Mouse (Mus musculus) intestine, embryonic 16.5 days (tissue): ENCODE results near the gene Prkag3. TPM values are rescaled to one million over a fixed set of nuclear protein-coding genes. Genes with fewer than 3 reads are reported as not detected.

Experiments used
- ATAC-seq: fragments of 200-750 bp; cut with Nextera tagmentation; 2 replicates; pipeline ENCODE4 v1.8.0; 2017; ENCODE audit warnings: moderate TSS enrichment, moderate library complexity
- H3K27ac ChIP-seq: fragments of 300-500 bp; sonication (generic); 2 replicates; pipeline ENCODE4 v1.5.1; 2014; ENCODE audit warnings: mild to moderate bottlenecking, low read length
- H3K27me3 ChIP-seq: fragments of 300-500 bp; sonication (generic); replicated peaks from 2 replicates; pipeline ENCODE4 v1.6.1; 2014; ENCODE audit warnings: low read length, control low read depth, mixed read lengths; ENCODE audit not compliant: control insufficient read depth, insufficient read depth
- H3K36me3 ChIP-seq: fragments of 300-500 bp; sonication (generic); 2 replicates; pipeline ENCODE4 v1.6.1; 2014; ENCODE audit warnings: low read length, control low read depth; ENCODE audit not compliant: control insufficient read depth, insufficient read depth
- H3K4me1 ChIP-seq: fragments of 300-500 bp; sonication (generic); 2 replicates; pipeline ENCODE4 v1.6.1; 2014; ENCODE audit warnings: low read length, control low read depth, mixed read lengths; ENCODE audit not compliant: control insufficient read depth, insufficient read depth
- H3K4me2 ChIP-seq: fragments of 300-500 bp; sonication (generic); 2 replicates; pipeline ENCODE4 v1.6.1; 2014; ENCODE audit warnings: low read depth, low read length, control low read depth
- H3K4me3 ChIP-seq: fragments of 300-500 bp; sonication (generic); 2 replicates; pipeline ENCODE4 v1.5.1; 2014; ENCODE audit warnings: mild to moderate bottlenecking, low read length
- H3K9ac ChIP-seq: fragments of 300-500 bp; sonication (generic); 2 replicates; pipeline ENCODE4 v1.6.1; 2014; ENCODE audit warnings: low read depth, low read length
- H3K9me3 ChIP-seq: fragments of 300-500 bp; sonication (generic); 2 replicates; pipeline ENCODE4 v1.6.1; 2016; ENCODE audit warnings: low read length, control low read depth; ENCODE audit not compliant: control insufficient read depth
- WGBS: fragments of 180-500 bp; shearing (Covaris S2); extraction: QIAGEN DNeasy Blood & Tissue Kit; methylation state at CpG from one replicate; pipeline ENCODE4 v1.1.7; 2014; 5-methylcytosine and 5-hydroxymethylcytosine counted together
- polyA plus RNA-seq: library from polyadenylated mRNA; unstranded; fragments of >200 nt; fragmentation: Nextera tagmentation; extraction: Ambion mirVana; gene quantifications from 2 replicates; pipeline ENCODE4 v1.2.1, GENCODE M21; 2015

Prkag3 gene
- polyA plus RNA-seq, 1 experiment from 2014 or later, result 0.17 TPM

DNA sequence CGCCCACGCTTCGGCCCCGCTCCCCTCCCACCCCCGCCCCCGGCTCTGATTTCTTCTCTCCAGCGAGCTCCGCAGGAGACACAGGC lies 22.7 kb upstream of the Prkag3 start, which contains the start of gene Wnt6:
Gene Wnt6 (plus strand): TSS at position 48 of the 86 bp plus-strand sequence.
- no peak within 1 kb of the TSS for H3K27ac ChIP-seq
- H3K9me3 ChIP-seq, result no peaks in the 10 kb centered on the region
- ATAC-seq, result no peak
- 0% methylated on average over 4 of the region's 8 CpGs for WGBS
- H3K27me3 ChIP-seq, result peaks cover 59% of the 10 kb centered on the region
- H3K4me1 ChIP-seq, result peaks cover 21% of the 10 kb centered on the region; the same call in 1 of the 2 replicates
- peak within 1 kb of the TSS; percentile 52 for H3K4me3 ChIP-seq
- peak within 1 kb of the TSS; percentile 54 for H3K9ac ChIP-seq
- no peaks in the 10 kb centered on the region for H3K36me3 ChIP-seq
- peak within 1 kb of the TSS; percentile 94 for H3K4me2 ChIP-seq

DNA sequence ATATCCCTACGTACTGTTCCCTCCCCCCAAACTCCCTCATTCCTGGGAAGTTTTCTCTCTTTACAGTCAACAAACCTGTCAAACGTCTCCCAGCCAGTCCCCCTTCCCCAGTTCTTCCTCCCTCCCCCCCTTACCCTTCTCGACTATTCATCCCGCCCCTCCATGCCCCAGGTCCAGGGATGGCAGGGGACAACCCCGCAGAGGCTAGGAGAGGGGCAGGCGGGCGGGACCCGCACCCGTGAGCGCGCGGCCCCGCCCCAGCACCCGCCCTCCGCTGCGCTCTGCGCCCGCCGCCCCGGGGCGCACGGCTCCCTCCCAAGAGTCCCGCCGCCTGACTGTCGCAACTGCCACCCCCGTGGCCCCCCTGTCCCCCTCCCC lies 22.4 kb upstream of the Prkag3 start:
- ATAC-seq, result no peak
- Histone ChIP-seq H3K27ac (no peak overlapping the region), H3K4me1 (peaks cover 21% of the 10 kb centered on the region; the same call in 1 of the 2 replicates), H3K36me3 (no peaks in the 10 kb centered on the region), H3K4me2 (peak overlapping the region; percentile 94), H3K9me3 (no peaks in the 10 kb centered on the region), H3K9ac (peak overlapping the region; percentile 54; the same call in 1 of the 2 replicates), H3K27me3 (peaks cover 59% of the 10 kb centered on the region), H3K4me3 (peak overlapping the region; percentile 52)
- 2% methylated on average over 25 of the region's 26 CpGs for WGBS

DNA sequence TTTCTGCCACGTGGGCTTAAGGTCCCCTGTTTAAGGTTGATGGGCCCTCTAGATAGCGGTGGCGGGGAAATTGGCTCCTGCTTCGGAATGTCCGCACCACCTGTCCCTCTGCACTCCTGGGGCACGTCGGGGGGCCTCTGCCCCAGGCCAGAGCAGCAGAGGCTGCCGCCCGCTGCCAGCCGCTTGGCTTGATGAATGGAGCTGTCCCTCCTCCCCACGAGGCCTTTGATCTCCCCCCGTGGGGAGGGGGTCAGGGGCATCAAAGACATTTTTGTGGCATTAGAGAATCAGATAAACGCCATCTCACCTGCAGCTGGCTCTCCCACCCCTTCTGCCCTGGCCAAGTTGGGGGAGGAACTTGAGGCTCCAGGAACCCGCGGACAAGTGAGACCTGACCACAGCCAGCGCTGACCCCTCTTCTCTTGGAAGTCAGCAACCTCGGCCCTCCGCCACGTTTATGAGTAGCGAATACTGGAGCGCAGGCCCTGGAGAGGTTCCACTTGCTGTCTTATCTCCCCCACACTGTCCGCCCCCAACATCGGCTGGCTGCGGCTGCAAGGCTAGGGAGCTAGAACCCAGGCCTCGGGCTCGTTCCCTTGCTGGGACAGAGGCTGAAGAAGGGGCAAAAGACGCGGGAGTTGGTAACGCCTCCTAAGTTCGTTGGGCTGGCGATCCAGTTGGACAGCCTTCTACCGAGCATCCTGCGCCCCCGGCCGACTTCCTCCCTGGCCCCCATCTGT lies 21.9 kb upstream of the Prkag3 start:
- 3% methylated on average over 35 of the region's 35 CpGs for WGBS
- peak overlapping the region; percentile 52 for H3K4me3 ChIP-seq
- peaks cover 59% of the 10 kb centered on the region for H3K27me3 ChIP-seq
- peaks cover 21% of the 10 kb centered on the region; the same call in 1 of the 2 replicates for H3K4me1 ChIP-seq
- no peak overlapping the region for H3K27ac ChIP-seq
- peak overlapping the region; percentile 94 for H3K4me2 ChIP-seq
- no peaks in the 10 kb centered on the region for H3K36me3 ChIP-seq
- no peak for ATAC-seq
- H3K9ac ChIP-seq, result 0 out of 2 replicates have a peak overlapping the region, but pooled peaks have one; percentile 54
- H3K9me3 ChIP-seq, result no peaks in the 10 kb centered on the region

DNA sequence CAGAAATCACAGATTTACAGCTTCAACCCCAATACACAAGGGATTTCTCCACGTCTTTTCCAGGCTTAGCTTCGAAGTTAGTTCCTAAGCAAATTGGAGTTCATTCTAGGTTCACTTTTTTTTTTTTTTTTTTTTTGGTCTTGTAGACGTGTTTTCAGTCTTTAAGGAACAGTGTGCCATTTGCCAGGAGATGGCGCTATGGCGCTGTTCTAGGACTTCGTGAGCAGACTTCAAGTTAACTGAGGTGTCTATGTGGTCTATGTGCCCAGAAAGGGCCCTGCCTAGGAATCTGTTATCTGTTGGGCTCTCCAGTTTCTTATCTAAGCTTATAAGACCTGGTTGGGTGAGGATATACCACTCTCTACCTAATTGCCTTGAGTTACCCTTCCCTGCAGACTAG lies 14.1 kb upstream of the Prkag3 start:
- 4% methylated on average over 6 of the region's 6 CpGs for WGBS

DNA sequence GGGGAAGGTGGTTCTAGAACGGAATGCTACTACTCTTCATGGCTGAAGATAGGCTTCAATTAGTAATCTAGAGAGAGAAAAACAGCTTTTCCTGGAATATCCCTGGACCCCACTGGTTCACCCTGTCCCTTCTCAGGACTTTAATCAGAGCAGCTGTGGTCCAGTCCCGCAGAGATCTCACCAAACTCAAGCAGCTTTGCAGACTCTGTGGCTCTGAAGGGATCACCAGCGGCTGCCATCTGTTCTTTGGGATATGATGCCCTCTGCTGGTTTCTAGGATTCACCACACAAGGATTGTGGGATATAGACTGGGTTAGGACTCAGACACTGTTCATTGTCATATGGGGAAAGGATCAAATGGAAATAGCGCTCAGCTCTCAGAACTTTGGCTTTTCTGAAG lies 10.8 kb upstream of the Prkag3 start:
- Histone ChIP-seq H3K36me3 (no peaks in the 10 kb centered on the region), H3K4me2 (no peak overlapping the region), H3K9me3 (no peaks in the 10 kb centered on the region), H3K27me3 (peaks cover 3% of the 10 kb centered on the region; the same call in 1 of the 2 replicates), H3K4me3 (no peak overlapping the region), H3K4me1 (no peaks in the 10 kb centered on the region), H3K27ac (no peak overlapping the region), H3K9ac (no peak overlapping the region)
- 23% methylated on average over 4 of the region's 4 CpGs for WGBS
- ATAC-seq, result no peak

More for the DNA sequence above, 14.1 kb upstream of the Prkag3 start:
- no peak for ATAC-seq
- H3K4me1 ChIP-seq, result no peaks in the 10 kb centered on the region
- no peak overlapping the region for H3K27ac ChIP-seq
- peaks cover 8% of the 10 kb centered on the region; the same call in 1 of the 2 replicates for H3K27me3 ChIP-seq
- no peaks in the 10 kb centered on the region for H3K9me3 ChIP-seq
- H3K36me3 ChIP-seq, result no peaks in the 10 kb centered on the region
- no peak overlapping the region for H3K4me2 ChIP-seq
- no peak overlapping the region for H3K9ac ChIP-seq
- no peak overlapping the region for H3K4me3 ChIP-seq

DNA sequence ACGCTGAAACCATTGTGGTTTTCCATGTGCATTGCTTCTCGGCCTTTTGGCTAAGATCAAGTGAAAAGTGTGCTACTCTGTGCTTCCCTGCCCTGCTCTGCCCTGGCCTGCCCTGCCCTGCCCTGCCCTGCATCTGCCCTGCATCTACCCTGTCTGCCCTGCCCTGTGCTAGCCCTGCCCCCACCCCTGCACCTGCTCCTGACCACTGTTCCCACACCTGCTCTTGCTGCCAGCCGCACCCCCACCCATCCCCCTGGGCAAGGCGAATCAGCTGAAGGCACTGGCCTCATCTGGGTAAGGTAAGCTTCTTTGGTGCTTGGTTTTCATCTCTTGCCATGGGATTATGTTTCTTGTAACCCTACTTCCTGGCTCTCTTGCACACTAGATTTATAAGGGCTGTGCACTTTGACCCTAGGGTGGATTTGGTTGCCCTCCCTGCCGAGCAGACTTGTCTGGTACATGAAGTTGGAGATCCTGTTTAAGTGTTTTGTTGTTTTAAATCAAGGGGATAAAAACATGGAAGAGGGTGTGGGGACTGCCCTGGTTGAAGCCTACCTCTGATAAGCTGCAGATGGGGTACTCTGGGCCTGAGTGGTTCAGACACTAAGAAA lies 5.3 kb upstream of the Prkag3 start:
- ATAC-seq, result peak; percentile 89
- Histone ChIP-seq H3K27ac (no peak overlapping the region), H3K9me3 (no peaks in the 10 kb centered on the region), H3K36me3 (no peaks in the 10 kb centered on the region), H3K4me1 (0 out of 2 replicates have a peak, but pooled peaks cover 2% of the 10 kb centered on the region), H3K4me3 (no peak overlapping the region), H3K4me2 (no peak overlapping the region), H3K27me3 (no peaks in the 10 kb centered on the region; the same call in 1 of the 2 replicates), H3K9ac (no peak overlapping the region)
- WGBS, result 62% methylated on average over 5 of the region's 5 CpGs

DNA sequence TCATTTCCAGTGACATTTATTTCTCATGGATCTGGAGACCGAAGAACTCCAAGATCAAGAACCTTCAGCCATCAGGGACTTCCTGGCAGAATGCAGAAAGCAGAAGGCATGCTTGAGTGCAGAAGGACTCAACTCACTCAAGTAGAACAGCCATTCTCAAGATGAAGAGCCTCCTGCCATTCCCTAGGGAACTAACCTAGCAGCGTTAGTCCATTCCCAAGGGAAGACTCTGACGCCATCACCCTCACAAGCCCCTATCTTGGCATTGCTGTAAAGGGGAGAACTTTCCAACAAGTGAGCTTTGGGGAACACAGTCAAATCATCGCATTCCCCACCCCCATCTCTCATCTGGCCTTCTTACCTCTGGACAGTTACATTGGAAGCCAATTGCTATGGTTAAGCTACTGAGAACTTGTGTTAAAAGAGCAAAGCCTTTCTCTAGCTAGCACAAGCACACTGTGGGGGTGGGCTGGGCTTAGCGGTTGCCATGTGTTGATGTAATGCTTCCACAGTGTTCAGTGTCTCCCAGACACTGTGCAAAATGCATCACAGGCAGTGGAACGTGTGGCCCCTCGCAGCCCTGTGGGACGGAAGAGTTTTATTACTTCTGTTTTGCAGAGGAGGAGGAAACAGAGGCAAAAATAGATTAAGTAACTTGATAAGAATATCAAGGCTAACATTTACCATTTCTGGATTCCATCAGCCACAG lies 4.4 kb upstream of the Prkag3 start:
- no peaks in the 10 kb centered on the region for H3K9me3 ChIP-seq
- no peaks in the 10 kb centered on the region for H3K36me3 ChIP-seq
- H3K27me3 ChIP-seq, result peaks cover 4% of the 10 kb centered on the region; the same call in 1 of the 2 replicates
- H3K4me1 ChIP-seq, result 0 out of 2 replicates have a peak, but pooled peaks cover 11% of the 10 kb centered on the region
- ATAC-seq, result no peak
- WGBS, result 77% methylated on average over 8 of the region's 8 CpGs
- no peak overlapping the region for H3K4me2 ChIP-seq
- H3K27ac ChIP-seq, result no peak overlapping the region
- H3K9ac ChIP-seq, result no peak overlapping the region
- H3K4me3 ChIP-seq, result no peak overlapping the region

DNA sequence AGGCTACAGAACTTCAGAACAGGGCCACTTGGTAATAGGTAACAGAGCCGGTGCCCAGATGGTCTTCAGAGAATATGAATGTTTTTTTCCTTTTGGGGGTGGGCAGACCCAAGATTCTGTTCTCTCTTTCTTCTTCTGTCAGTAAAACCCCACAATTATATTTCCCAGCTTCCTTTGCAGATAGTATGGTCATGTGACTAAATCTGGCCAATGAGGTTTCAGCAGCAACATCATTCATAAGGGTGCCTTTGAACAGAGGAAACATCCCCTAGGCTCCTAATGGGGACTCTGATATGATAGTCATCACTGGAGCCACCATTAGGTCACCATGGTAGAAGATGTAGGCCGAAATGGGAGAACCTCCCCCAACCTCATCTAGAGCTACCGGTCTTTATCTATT lies 3.8 kb upstream of the Prkag3 start:
- Histone ChIP-seq H3K9me3 (no peaks in the 10 kb centered on the region), H3K36me3 (no peaks in the 10 kb centered on the region), H3K4me1 (0 out of 2 replicates have a peak, but pooled peaks cover 11% of the 10 kb centered on the region), H3K27ac (no peak overlapping the region), H3K9ac (no peak overlapping the region), H3K27me3 (0 out of 2 replicates have a peak, but pooled peaks cover 7% of the 10 kb centered on the region), H3K4me2 (no peak overlapping the region), H3K4me3 (no peak overlapping the region)
- ATAC-seq, result no peak
- 94% methylated on average over 3 of the region's 3 CpGs for WGBS

DNA sequence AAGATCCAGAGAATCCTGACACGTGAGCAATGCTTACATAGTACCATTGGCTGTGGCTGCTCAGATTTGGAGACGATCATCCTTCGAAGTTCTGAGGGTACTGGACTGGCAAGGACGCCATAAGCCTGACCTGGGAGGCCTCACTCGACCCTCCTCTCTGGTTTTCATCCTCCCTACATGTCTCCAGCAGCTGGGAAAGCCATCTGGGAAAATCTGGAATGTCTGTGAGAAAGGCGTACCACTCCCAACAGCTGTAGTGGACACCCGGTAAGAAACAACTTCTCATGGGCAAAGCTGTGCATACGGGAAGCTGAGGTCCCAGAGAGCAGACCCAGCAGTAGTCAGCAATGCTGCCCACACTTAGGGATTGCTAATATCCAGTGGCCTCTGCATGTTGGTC lies 3.1 kb upstream of the Prkag3 start:
- WGBS, result 87% methylated on average over 8 of the region's 8 CpGs
- Histone ChIP-seq H3K4me1 (0 out of 2 replicates have a peak, but pooled peaks cover 11% of the 10 kb centered on the region), H3K36me3 (no peaks in the 10 kb centered on the region), H3K4me3 (no peak overlapping the region), H3K9me3 (no peaks in the 10 kb centered on the region), H3K9ac (no peak overlapping the region), H3K27ac (no peak overlapping the region), H3K27me3 (0 out of 2 replicates have a peak, but pooled peaks cover 8% of the 10 kb centered on the region), H3K4me2 (no peak overlapping the region)
- ATAC-seq, result no peak
